Mouse (Mus musculus): ENCODE measurements at regions not wholly inside any gene's neighbourhood (a gene's known extent, or its start where the extent isn't known, plus 50 kb on each side); places are given as distances from the start of the nearest gene placed in this dataset.

- TF ChIP-seq CTCF (IDR thresholded peaks at IDR 0.05; ENCODE audit: low read depth) (no peak), EP300 (IDR thresholded peaks at IDR 0.05; ENCODE audit: low read depth) (no peak)
- DNase-seq: no peak
- no peak overlapping the region for H3K27ac ChIP-seq (ENCODE audit: low read depth)
- H3K36me3 ChIP-seq (replicated peaks; ENCODE audit: insufficient read depth, low read length): no peaks in the 10 kb centered on the region
- H3K4me3 ChIP-seq (ENCODE audit: low read depth, low read length): no peak overlapping the region
- H3K9ac ChIP-seq (replicated peaks): no peak overlapping the region
- no peak for ATAC-seq
- H3K4me1 ChIP-seq (ENCODE audit: insufficient read depth): no peaks in the 10 kb centered on the region
- no peaks in the 10 kb centered on the region for H3K9me3 ChIP-seq (ENCODE audit: low read length)
- no peaks in the 10 kb centered on the region for H3K27me3 ChIP-seq (ENCODE audit: insufficient read depth, low read length)
- 75% methylated on average over 1 of the region's 1 CpGs for WGBS (ENCODE audit: insufficient replicate concordance)
- no peak overlapping the region for H3K4me2 ChIP-seq (ENCODE audit: low read depth, low read length)
These were observed 477.1 kb upstream of the Cntn5 start for GRCm38 (mm10) chr9:11381648-11382075.

GRCm38 (mm10) chr9:11380531-11380930 is 476.0 kb upstream of the Cntn5 start:
- DNase-seq (no peak), ATAC-seq (no peak)
- Histone ChIP-seq H3K27me3 (ENCODE audit: insufficient read depth, low read length) (no peaks in the 10 kb centered on the region), H3K9me3 (ENCODE audit: low read length) (no peaks in the 10 kb centered on the region), H3K4me3 (ENCODE audit: low read depth, low read length) (no peak overlapping the region), H3K4me1 (ENCODE audit: insufficient read depth) (no peaks in the 10 kb centered on the region), H3K27ac (ENCODE audit: low read depth) (no peak overlapping the region), H3K9ac (replicated peaks) (no peak overlapping the region), H3K4me2 (ENCODE audit: low read depth, low read length) (no peak overlapping the region), H3K36me3 (replicated peaks; ENCODE audit: insufficient read depth, low read length) (no peaks in the 10 kb centered on the region)
- TF ChIP-seq CTCF (IDR thresholded peaks at IDR 0.05; ENCODE audit: low read depth): no peak
- TF ChIP-seq EP300 (IDR thresholded peaks at IDR 0.05; ENCODE audit: low read depth): no peak
- 70% methylated on average over 7 of the region's 7 CpGs for WGBS (ENCODE audit: insufficient replicate concordance)

- Histone ChIP-seq H3K9me3 (ENCODE audit: low read length) (no peaks in the 10 kb centered on the region), H3K4me3 (ENCODE audit: low read depth, low read length) (no peak overlapping the region), H3K4me2 (ENCODE audit: low read depth, low read length) (no peak overlapping the region), H3K4me1 (ENCODE audit: insufficient read depth) (no peaks in the 10 kb centered on the region), H3K27ac (ENCODE audit: low read depth) (no peak overlapping the region), H3K27me3 (ENCODE audit: insufficient read depth, low read length) (no peaks in the 10 kb centered on the region), H3K36me3 (replicated peaks; ENCODE audit: insufficient read depth, low read length) (no peaks in the 10 kb centered on the region), H3K9ac (replicated peaks) (no peak overlapping the region)
- TF ChIP-seq CTCF (IDR thresholded peaks at IDR 0.05; ENCODE audit: low read depth) (no peak), EP300 (IDR thresholded peaks at IDR 0.05; ENCODE audit: low read depth) (no peak)
- DNase-seq (no peak), ATAC-seq (no peak)
- 66% methylated on average over 4 of the region's 4 CpGs for WGBS (ENCODE audit: insufficient replicate concordance)
These were observed 473.5 kb upstream of the Cntn5 start for GRCm38 (mm10) chr9:11378046-11378445.

GRCm38 (mm10) chr9:11377586-11377985 is 473.0 kb upstream of the Cntn5 start:
- no peak overlapping the region for H3K4me3 ChIP-seq (ENCODE audit: low read depth, low read length)
- no peak overlapping the region for H3K4me2 ChIP-seq (ENCODE audit: low read depth, low read length)
- no peaks in the 10 kb centered on the region for H3K4me1 ChIP-seq (ENCODE audit: insufficient read depth)
- ATAC-seq (no peak), DNase-seq (no peak)
- no peaks in the 10 kb centered on the region for H3K27me3 ChIP-seq (ENCODE audit: insufficient read depth, low read length)
- no peak for TF ChIP-seq EP300 (IDR thresholded peaks at IDR 0.05; ENCODE audit: low read depth)
- no peak for TF ChIP-seq CTCF (IDR thresholded peaks at IDR 0.05; ENCODE audit: low read depth)
- no peak overlapping the region for H3K9ac ChIP-seq (replicated peaks)
- H3K27ac ChIP-seq (ENCODE audit: low read depth): no peak overlapping the region
- no peaks in the 10 kb centered on the region for H3K9me3 ChIP-seq (ENCODE audit: low read length)
- H3K36me3 ChIP-seq (replicated peaks; ENCODE audit: insufficient read depth, low read length): no peaks in the 10 kb centered on the region
- 52% methylated on average over 4 of the region's 4 CpGs for WGBS (ENCODE audit: insufficient replicate concordance)

GRCm38 (mm10) chr9:11373294-11373903 is 468.8 kb upstream of the Cntn5 start:
- TF ChIP-seq CTCF (IDR thresholded peaks at IDR 0.05; ENCODE audit: low read depth): no peak
- TF ChIP-seq EP300 (IDR thresholded peaks at IDR 0.05; ENCODE audit: low read depth): no peak
- ATAC-seq (no peak), DNase-seq (no peak)
- no peaks in the 10 kb centered on the region for H3K36me3 ChIP-seq (replicated peaks; ENCODE audit: insufficient read depth, low read length)
- no peak overlapping the region for H3K27ac ChIP-seq (ENCODE audit: low read depth)
- no peaks in the 10 kb centered on the region for H3K4me1 ChIP-seq (ENCODE audit: insufficient read depth)
- 71% methylated on average over 2 of the region's 2 CpGs for whole genome bisulfite sequencing (ENCODE audit: insufficient replicate concordance)
- H3K9me3 ChIP-seq (ENCODE audit: low read length): no peaks in the 10 kb centered on the region
- no peak overlapping the region for H3K4me2 ChIP-seq (ENCODE audit: low read depth, low read length)
- H3K27me3 ChIP-seq (ENCODE audit: insufficient read depth, low read length): no peaks in the 10 kb centered on the region
- no peak overlapping the region for H3K4me3 ChIP-seq (ENCODE audit: low read depth, low read length)
- no peak overlapping the region for H3K9ac ChIP-seq (replicated peaks)

- H3K36me3 ChIP-seq (replicated peaks; ENCODE audit: insufficient read depth, low read length): no peaks in the 10 kb centered on the region
- no peak overlapping the region for H3K4me3 ChIP-seq (ENCODE audit: low read depth, low read length)
- no peaks in the 10 kb centered on the region for H3K4me1 ChIP-seq (ENCODE audit: insufficient read depth)
- H3K9me3 ChIP-seq (ENCODE audit: low read length): no peaks in the 10 kb centered on the region
- no peak for DNase-seq
- 50% methylated on average over 1 of the region's 1 CpGs for WGBS (ENCODE audit: insufficient replicate concordance)
- no peak for TF ChIP-seq EP300 (IDR thresholded peaks at IDR 0.05; ENCODE audit: low read depth)
- no peak for TF ChIP-seq CTCF (IDR thresholded peaks at IDR 0.05; ENCODE audit: low read depth)
- H3K27ac ChIP-seq (ENCODE audit: low read depth): no peak overlapping the region
- ATAC-seq: no peak
- no peak overlapping the region for H3K4me2 ChIP-seq (ENCODE audit: low read depth, low read length)
- H3K9ac ChIP-seq (replicated peaks): no peak overlapping the region
- H3K27me3 ChIP-seq (ENCODE audit: insufficient read depth, low read length): no peaks in the 10 kb centered on the region
These were observed 463.5 kb upstream of the Cntn5 start for GRCm38 (mm10) chr9:11368056-11368455.

Measured in liver, postnatal 0 days (tissue).